Comparison of ENCODE assay signal across 18 mouse cellular contexts in genomic region chr3:139676723-139677122, GRCm38 (mm10).
A peak's percentile ranks its signal among the peaks of the same experiment; 100 is the strongest.
DNase-seq lines count a peak whose midpoint lies in the region; ATAC-seq lines count a peak whose summit lies in the region.
"Had no signal": no experiment of that assay in that cellular context is flagged by ENCODE, and none has a peak within 500 bp of the region (broad histone marks: within the 10 kb centered on the region; RNA-seq: fewer than 3 reads in every experiment).

No protein-coding gene starts in this region.

- DNase-seq in cerebellum, adult 11 months: no peak
- DNase-seq in brain, adult 2 months (ENCODE audit: low read depth, low spot score): peak; percentile 76
- DNase-seq in cerebellum, adult 9-10 months: peak; percentile 32
- DNase-seq in cerebellum, postnatal 25 days: peak; percentile 28 to 58
- DNase-seq in layer of hippocampus, postnatal 36 days: no peak
- DNase-seq in heart, postnatal 14 days: no peak
- DNase-seq: adrenal gland, adult 8-10 months; adrenal gland, postnatal 36 days; B cell, adult 2 months; forebrain, postnatal 0 days; gastrocnemius, adult 2 months; gastrocnemius, postnatal 25 days; heart, postnatal 10 days; kidney, adult 11 months had no signal

- intact Hi-C loops in heart, postnatal 14 days (cut with DNase I): no loop called here

- peak; percentile 95 for ATAC-seq in cerebellum, adult (ENCODE audit: insufficient number of reproducible peaks, low FRiP score, low TSS enrichment)
- ATAC-seq: CD4-positive, CD25-positive, alpha-beta regulatory T cell, adult 4 months; forebrain, embryonic 13.5 days; forebrain, postnatal 0 days; hindbrain, postnatal 0 days had no signal

Comparison
In these comparisons a context has a peak if more than half of its experiments do, and no peak if none do; other contexts are left out.
1. DNase-seq: peak in brain, adult 2 months (single experiment), cerebellum, adult 9-10 months (single experiment) and cerebellum, postnatal 25 days (2 of 2); none in cerebellum, adult 11 months (single experiment), layer of hippocampus, postnatal 36 days (0 of 2) and heart, postnatal 14 days (0 of 2).